Mouse (Mus musculus) testis, postnatal 14 days (tissue): ENCODE data around the gene Hopx.

ENCODE experiments used
- DNase-seq: peaks from one replicate; pipeline ENCODE4 v3.0.0; 2021; ENCODE audit warnings: low spot score

The Hopx gene

GRCm38 (mm10) chr5:77071626-77072025, 43.3 kb downstream of the Hopx start:
- DNase-seq: peak; percentile 52

- no peak for DNase-seq
These were observed 43.9 kb downstream of the Hopx start for GRCm38 (mm10) chr5:77070987-77071386.

GRCm38 (mm10) chr5:77067321-77067720, 47.6 kb downstream of the Hopx start:
- DNase-seq: no peak

GRCm38 (mm10) chr5:77061372-77062038, 53.4 kb downstream of the Hopx start:
- DNase-seq: peak; percentile 53

GRCm38 (mm10) chr5:77060363-77060762, 54.6 kb downstream of the Hopx start:
- DNase-seq: no peak

- DNase-seq: no peak
These were observed 58.0 kb downstream of the Hopx start for GRCm38 (mm10) chr5:77056881-77057440.

- DNase-seq: no peak
These were observed 62.3 kb downstream of the Hopx start for GRCm38 (mm10) chr5:77052616-77053015.

GRCm38 (mm10) chr5:77044362-77044761, 70.6 kb downstream of the Hopx start:
- DNase-seq: no peak

GRCm38 (mm10) chr5:77039391-77039790, 75.5 kb downstream of the Hopx start:
- DNase-seq: no peak

- DNase-seq: no peak
These were observed 76.5 kb downstream of the Hopx start for GRCm38 (mm10) chr5:77038451-77038850.
